Mouse (Mus musculus) stomach, postnatal 0 days (tissue): ENCODE measurements around the gene Myt1l.

Source experiments
- CTCF ChIP-seq: IDR thresholded peaks from 2 replicates; pipeline ENCODE4 v1.5.1; 2016; ENCODE audit warnings: antibody characterized with exemption, low read depth, mild to moderate bottlenecking, moderate library complexity
- EP300 ChIP-seq: optimal IDR thresholded peaks from 2 replicates; pipeline ENCODE3; 2016; ENCODE audit warnings: antibody characterized with exemption

GRCm38 (mm10) chr12:29604659-29605058 is 76.5 kb downstream of the Myt1l start:
- TF ChIP-seq CTCF: no peak
- no peak for TF ChIP-seq EP300
